Mouse (Mus musculus): ENCODE results near the gene Gm9844.

- TF ChIP-seq POLR2A (IDR thresholded peaks at IDR 0.05; ENCODE audit: borderline replicate concordance, extremely low read depth, low read depth, low read length) (no peak), CTCF (IDR thresholded peaks at IDR 0.05; ENCODE audit: insufficient read depth, low read length) (no peak)
These were observed 2.1 kb downstream of the Gm9844 start for GRCm38 (mm10) chr7:24864156-24864555.

All from lung, adult 2 months (tissue).